Mouse (Mus musculus): ENCODE results near the gene Eddm3b.

GRCm38 (mm10) chr14:51087762-51088161, 26.5 kb upstream of the Eddm3b start:
- TF ChIP-seq CTCF (IDR thresholded peaks at IDR 0.05; ENCODE audit: low read depth) (no peak), EP300 (optimal IDR thresholded peaks at IDR 0.05) (no peak)
